Mouse (Mus musculus): ENCODE measurements around the gene Lrmda.

Lrmda gene

DNA sequence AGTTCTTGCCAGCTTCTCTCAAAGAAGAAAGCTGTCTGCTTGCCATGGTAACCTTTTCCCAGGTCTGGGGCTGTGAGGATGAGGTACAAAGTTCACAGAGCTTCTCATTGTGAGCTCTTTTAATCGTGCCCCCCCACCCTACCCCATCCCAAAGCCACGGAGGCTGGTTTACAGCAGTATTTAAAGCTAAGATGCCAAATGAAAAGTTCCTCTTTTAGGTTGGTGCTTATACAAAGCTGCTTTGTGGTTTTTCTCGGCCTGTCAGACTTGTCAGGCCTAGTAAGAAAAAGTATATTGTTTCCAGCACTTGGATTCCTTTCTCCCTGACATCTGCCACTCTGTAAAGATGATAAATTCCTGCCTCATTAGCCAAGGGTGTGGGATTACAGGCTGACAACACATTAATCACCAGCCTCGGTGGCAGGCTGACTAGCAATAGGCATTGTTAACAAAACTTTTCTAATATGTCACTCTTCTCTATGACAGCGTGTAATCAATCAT, 629.9 kb downstream of the Lrmda start:
- no peak for DNase-seq (ENCODE audit: low spot score in 2 of 2)

DNA sequence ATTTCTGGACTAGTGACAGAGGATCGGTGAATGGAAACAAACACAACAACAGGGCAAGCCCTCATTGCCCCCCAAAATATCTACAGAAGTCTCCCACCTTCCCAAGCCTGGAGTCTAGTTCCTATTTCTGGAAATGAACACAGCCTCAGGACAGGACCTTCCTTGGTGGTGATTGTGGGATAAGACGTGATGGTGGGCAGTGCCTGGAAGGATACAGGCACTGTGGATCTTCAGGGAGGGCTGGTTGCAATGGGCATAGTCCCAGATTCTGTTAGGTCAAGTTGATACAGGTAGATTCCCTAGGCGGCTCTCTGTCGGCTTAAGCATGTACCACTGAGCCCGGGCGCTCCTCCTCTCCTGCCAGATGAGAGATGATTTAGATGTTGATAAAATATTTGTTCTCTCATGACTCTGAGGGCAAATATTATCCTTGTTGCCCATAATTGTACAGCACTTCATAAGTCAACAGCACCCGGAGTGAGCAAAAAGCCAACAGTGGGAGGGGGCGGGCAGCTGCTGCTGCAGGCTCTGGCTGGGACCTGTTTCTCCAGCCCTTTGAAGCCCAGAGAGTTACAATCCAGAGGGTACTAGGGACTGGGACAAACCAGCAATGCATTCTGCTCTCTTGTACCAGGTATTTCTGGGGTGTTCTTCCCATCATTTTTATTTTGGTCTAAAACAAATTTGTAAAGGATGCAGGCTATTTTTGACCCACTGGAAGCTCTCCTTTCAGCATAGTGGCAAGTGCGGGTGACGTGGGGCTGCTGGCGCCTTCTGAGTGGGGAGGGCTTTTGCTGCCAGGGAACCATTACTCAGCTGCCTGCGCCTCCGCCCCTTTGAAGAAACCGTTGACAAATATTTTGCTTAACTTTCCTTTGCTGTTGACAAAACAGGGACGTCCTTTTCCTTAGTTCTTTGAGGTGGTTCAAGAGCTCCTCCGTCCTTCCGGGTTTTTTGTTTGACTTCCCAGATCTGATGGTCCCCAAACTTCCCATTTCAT, 630.8 kb downstream of the Lrmda start:
- DNase-seq (ENCODE audit: low spot score in 2 of 2): no peak

- DNase-seq (ENCODE audit: low spot score in 2 of 2): no peak
These were observed 631.8 kb downstream of the Lrmda start for GRCm38 (mm10) chr14:22651131-22651952.

DNA sequence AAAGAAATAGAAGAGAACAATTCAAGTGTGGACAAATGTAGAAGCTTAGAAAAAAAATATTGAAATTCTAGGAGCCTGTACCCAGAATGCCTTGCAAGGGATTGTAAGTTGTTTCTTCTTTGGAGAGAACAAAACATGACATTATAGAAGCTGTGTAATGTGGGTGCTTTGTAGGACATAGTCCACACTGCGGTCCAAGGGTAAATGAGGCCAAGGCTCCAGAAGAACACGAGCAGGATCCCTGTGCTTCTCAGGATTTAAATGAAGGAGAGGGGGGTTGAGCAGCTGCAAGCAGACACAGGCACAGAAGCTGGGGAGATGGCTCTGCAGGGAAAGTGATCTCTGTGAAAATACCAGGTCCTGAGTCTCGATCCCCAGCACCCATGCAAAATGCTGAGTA, 643.0 kb downstream of the Lrmda start:
- no peak for DNase-seq (ENCODE audit: low spot score in 2 of 2)

DNA sequence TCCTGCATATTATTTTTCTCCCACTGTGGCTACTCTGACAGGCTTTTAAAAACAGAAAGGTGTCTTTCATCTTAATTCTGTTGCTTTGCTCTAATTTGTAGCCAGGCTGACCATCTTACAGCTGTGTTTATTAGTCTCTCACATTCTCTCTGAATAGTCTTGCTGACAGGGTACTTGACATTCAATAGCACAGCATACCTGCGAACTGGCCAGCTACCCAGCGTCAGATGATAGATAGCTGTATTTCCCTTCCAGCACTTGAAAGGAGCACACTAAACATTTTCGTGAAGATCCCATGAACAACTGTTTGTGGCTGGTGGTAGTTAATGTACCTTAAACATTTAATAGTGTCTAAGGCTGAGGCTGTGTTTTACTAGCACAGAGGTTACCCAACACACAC, 646.9 kb downstream of the Lrmda start:
- DNase-seq (ENCODE audit: low spot score in 2 of 2): no peak

GRCm38 (mm10) chr14:22668302-22668701, 648.8 kb downstream of the Lrmda start:
- no peak for DNase-seq (ENCODE audit: low spot score in 2 of 2)

GRCm38 (mm10) chr14:22668711-22669110, 649.2 kb downstream of the Lrmda start:
- DNase-seq (ENCODE audit: low spot score in 2 of 2): no peak

- no peak for DNase-seq (ENCODE audit: low spot score in 2 of 2)
These were observed 654.1 kb downstream of the Lrmda start for GRCm38 (mm10) chr14:22673581-22673980.

DNA sequence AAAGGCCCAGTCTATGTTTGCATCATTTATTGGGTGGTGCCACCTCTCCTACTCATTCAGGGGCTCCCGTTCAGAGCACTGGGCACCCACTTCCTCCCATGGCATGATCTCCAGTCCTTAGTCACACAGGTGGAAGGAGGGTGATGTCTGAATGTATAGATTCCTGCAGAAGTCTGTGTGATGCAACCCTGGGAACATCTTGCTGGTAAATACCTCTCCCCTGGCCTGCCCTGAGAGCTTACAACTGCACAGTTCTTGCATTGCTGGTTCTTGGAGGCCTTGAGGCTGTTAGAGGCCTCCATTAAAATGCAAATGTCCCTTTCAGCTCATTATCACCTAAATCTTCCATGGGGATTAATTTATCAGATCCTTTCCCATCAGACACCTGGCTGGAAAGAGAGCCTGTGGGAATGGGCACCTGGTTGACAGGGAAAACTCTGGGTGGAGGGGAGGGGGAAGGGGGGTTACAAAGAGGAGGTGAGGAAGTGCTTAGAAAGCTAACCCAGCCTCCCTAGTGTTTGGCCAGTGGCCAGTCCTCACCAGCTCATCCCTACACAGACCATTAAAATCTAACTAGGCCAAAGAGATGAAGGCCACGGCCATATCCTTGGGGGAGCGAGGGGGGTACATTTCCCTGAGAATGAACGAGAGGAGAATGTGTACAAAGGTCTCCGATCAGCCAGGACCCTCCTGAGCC, 659.6 kb downstream of the Lrmda start:
- DNase-seq (ENCODE audit: low spot score in 2 of 2): no peak

- no peak for DNase-seq (ENCODE audit: low spot score in 2 of 2)
These were observed 660.5 kb downstream of the Lrmda start for GRCm38 (mm10) chr14:22679705-22680643.

- no peak for DNase-seq (ENCODE audit: low spot score in 2 of 2)
These were observed 667.4 kb downstream of the Lrmda start for GRCm38 (mm10) chr14:22686886-22687285.

DNA sequence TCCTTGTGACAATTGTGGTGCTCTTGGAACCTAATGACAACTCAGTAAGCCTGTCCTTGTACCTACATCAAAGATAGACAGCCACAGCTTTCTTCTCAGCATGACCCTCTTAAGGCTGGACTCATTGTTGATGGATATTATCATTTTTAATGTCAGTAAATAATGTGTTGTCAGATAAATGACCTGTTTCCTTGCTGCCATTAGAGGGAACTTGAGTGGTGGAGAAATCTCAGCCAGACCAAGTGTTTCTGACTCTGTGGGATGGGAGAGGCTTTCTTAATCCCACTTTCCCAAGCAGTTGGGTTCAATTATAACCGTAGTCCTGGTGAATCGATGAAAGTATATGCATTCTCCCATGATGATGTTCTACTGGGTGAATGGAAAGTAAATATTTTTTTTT, 668.9 kb downstream of the Lrmda start:
- no peak for DNase-seq (ENCODE audit: low spot score in 2 of 2)

- DNase-seq (ENCODE audit: low spot score in 2 of 2): no peak
These were observed 675.9 kb downstream of the Lrmda start for GRCm38 (mm10) chr14:22695448-22695847.

DNA sequence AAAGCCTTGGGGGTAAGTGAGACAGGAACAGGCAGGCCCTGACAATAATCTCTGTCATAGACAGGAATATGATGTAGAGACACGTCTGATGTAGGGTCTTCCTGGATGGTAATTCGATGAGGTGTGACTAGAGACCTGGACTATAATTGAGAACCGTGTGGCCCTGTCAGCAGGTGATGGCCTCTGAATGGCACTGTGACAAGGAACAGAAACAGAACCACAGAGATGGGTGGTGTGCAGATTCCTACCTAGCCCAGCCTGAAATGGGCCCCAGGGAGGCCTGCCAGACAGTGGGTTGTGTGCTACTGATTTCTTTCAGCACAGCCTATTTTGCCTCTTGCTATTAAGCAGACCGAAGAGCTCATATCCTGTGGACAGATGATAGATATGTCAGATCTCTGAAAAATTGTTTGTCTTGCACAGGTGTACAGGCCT, 676.4 kb downstream of the Lrmda start:
- DNase-seq (ENCODE audit: low spot score in 2 of 2): no peak

DNA sequence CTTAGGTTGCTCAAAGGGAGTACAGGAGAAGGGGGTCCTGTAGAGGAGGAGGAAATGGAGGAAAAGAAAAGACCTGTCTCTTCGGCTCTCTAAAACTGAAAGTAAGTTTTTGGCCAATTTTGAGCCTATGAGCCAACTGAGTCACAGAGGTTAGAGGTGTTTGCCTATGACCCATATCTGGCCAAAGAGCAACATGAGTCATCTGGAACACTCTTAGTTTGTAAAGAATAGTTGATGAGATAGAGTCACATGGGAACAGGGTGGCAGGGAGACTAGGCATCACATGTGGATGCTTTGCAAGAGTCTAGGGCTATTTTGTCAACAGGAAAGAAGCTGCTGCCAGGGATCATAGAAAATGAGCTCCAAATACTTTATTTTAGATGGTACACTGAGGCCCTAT, 680.7 kb downstream of the Lrmda start:
- no peak for DNase-seq (ENCODE audit: low spot score in 2 of 2)

DNA sequence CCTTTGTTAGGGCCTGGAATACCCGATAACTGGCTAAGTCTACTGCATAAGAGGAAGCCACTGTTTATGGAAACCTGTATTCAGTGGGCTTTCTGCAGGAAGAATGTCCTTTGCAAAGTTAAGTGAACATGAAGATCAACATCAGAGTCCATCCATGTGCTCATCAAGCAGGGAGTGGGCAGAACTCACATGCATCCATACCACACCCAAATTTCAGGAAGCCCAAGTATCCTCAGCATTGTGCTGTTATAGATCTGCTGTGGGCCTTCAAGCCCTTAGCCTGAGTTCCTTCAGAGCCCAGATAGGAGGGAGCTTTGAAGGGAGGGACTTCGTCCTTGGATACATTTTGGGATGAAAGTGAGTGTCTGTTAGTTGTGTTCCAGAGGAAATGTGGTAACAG, 681.2 kb downstream of the Lrmda start:
- no peak for DNase-seq (ENCODE audit: low spot score in 2 of 2)

- no peak for DNase-seq (ENCODE audit: low spot score in 2 of 2)
These were observed 688.6 kb downstream of the Lrmda start for GRCm38 (mm10) chr14:22707958-22708701.

DNA sequence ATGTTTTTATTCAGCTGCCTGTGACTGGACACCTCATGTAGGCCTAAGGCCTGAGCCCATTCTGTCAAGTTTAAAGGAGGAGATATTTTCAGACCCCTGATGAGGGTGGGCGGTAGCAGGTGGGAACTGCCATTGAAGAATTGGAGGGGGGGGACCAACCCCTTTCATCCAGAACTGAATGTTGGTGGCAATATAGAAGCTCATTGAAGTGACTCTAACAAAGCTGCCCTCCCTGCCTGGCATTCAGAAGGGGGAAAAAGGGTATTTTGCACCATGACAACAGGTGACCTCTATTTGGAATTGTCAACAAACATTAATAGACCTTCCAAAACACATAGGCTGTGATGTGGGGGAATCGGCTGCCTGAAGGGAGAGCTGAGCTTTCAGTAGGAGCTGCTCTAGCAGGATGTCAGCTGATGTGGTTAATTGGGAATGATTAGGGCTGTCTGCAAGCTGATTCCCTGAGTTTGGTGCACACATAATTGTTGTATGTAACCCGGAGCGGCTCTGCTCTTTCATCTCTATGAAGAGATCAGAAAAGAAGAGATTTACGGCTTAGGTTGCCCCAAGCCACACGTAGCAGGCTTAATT, 690.7 kb downstream of the Lrmda start:
- DNase-seq (ENCODE audit: low spot score in 2 of 2): no peak

DNA sequence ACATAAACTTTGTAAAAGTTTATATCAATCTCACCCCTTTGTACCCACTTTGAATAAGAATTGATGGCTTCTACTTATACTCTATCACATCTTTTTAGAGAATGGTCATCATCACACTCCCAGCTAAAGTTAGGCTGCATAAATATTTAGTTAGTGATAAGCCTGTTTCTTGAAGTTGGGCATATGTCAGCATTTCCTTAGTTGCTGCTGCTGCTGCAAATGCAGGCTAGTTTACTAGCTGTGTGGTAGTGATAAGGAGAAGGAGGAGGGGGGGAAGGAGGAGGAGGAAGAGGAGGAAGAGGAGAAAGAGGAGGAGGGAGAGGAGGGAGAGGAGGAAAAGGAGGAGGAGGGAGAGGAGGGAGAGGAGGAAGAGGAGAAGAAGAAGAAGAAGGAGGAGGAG, 692.9 kb downstream of the Lrmda start:
- DNase-seq (ENCODE audit: low spot score in 2 of 2): no peak
